Mouse (Mus musculus): ENCODE results near the gene Srsf7. TPM values are rescaled to one million over a fixed set of nuclear protein-coding genes. Genes with fewer than 3 reads are reported as not detected.

The Srsf7 gene
- total RNA-seq, 1 experiment: 361 TPM

DNA sequence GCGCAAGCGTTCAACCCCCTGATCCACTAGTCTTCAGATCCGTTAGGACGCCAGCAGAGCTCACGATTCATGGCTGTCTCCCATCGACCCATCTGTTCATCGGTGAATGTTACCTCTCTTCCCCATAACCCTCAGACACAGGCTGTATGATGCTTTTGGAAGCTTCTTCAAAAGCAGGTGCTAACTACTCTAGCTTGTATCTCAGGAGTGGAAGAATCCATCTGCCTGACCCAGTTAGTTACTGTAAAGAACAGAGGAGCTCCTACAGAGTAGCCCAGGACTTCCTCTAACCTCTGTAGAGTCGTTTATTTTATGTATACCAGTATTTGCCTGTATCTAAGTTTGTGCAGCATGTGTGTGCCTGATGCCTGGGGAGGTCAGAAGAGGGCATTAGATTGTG lies 50.2 kb downstream of the Srsf7 start:
- no peak overlapping the region for H3K9ac ChIP-seq (ENCODE audit: insufficient read depth, low read depth, low read length, poor library complexity, severe bottlenecking)
- in situ Hi-C loops (cut with MboI; ENCODE audit: low sequenced_read_pairs in 2 of 2, unreplicated experiment in 2 of 2): no loop called here
- TF ChIP-seq ZC3H11A (IDR thresholded peaks at IDR 0.05; ENCODE audit: borderline replicate concordance, low read depth, low read length): no peak
- TF ChIP-seq CHD2 (IDR thresholded peaks at IDR 0.05; ENCODE audit: low read depth, low read length): no peak
- TF ChIP-seq MAFK (IDR thresholded peaks at IDR 0.05; ENCODE audit: insufficient read depth, low read depth, low read length): no peak
- TF ChIP-seq ZNF384 (IDR thresholded peaks at IDR 0.05; ENCODE audit: low read depth, low read length): no peak
- TF ChIP-seq HCFC1 (IDR thresholded peaks at IDR 0.05; ENCODE audit: borderline replicate concordance, insufficient read depth, low read length): no peak

DNA sequence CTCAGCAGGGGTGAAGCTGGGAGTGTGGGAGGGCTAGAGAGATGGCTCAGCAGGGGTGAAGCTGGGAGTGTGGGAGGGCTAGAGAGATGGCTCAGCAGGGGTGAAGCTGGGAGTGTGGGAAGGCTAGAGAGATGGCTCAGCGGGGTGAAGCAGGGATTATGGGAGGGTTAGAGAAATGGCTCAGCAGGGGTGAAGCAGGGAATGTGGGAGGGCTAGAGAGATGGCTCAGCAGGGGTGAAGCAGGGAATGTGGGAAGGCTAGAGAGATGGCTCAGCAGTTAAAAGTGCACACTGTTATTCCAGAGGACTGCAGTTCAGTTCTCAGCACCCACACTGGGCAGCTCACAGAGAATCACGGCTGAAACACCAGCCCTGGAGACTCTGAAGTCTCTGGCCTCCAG lies 53.5 kb downstream of the Srsf7 start:
- Histone ChIP-seq H3K27ac (ENCODE audit: insufficient read depth, low read depth, low read length, poor library complexity, severe bottlenecking) (no peak overlapping the region), H3K9ac (ENCODE audit: insufficient read depth, low read depth, low read length, poor library complexity, severe bottlenecking) (no peak overlapping the region), H3K4me1 (ENCODE audit: control insufficient read depth in 2 of 2, insufficient read depth in 2 of 2, low read length in 2 of 2, poor library complexity in 1 of 2) (peaks cover 6 to 13% of the 10 kb centered on the region in 2 experiments), H3K9me3 (ENCODE audit: control insufficient read depth, insufficient read depth, low read depth, low read length) (no peaks in the 10 kb centered on the region), H3K4me3 (ENCODE audit: insufficient read depth in 1 of 2, low read depth in 1 of 2, low read length in 2 of 2, poor library complexity in 1 of 2, severe bottlenecking in 1 of 2) (no peak overlapping the region), H3K36me3 (ENCODE audit: control insufficient read depth, insufficient read depth, low read length, poor library complexity, severe bottlenecking) (no peaks in the 10 kb centered on the region)
- in situ Hi-C loops (cut with MboI; ENCODE audit: low sequenced_read_pairs in 2 of 2, unreplicated experiment in 2 of 2): no loop called here
- no peak for DNase-seq (ENCODE audit: low read depth, low spot score)
- TF ChIP-seq MAFK (IDR thresholded peaks at IDR 0.05; ENCODE audit: insufficient read depth, low read depth, low read length) (0 out of 2 replicates have a peak, but pooled peaks have one; percentile 8), HCFC1 (IDR thresholded peaks at IDR 0.05; ENCODE audit: borderline replicate concordance, insufficient read depth, low read length) (no peak)

More for the DNA sequence above, 50.2 kb downstream of the Srsf7 start:
- H3K27ac ChIP-seq (ENCODE audit: insufficient read depth, low read depth, low read length, poor library complexity, severe bottlenecking): no peak overlapping the region
- no peak overlapping the region for H3K4me3 ChIP-seq (ENCODE audit: insufficient read depth in 1 of 2, low read depth in 1 of 2, low read length in 2 of 2, poor library complexity in 1 of 2, severe bottlenecking in 1 of 2)
- no peaks in the 10 kb centered on the region for H3K9me3 ChIP-seq (ENCODE audit: control insufficient read depth, insufficient read depth, low read depth, low read length)
- peaks cover under 1 to 10% of the 10 kb centered on the region in 2 experiments; a peak in 3 of 4 replicates for H3K4me1 ChIP-seq (ENCODE audit: control insufficient read depth in 2 of 2, insufficient read depth in 2 of 2, low read length in 2 of 2, poor library complexity in 1 of 2)
- H3K36me3 ChIP-seq (ENCODE audit: control insufficient read depth, insufficient read depth, low read length, poor library complexity, severe bottlenecking): no peaks in the 10 kb centered on the region
- DNase-seq (ENCODE audit: low read depth, low spot score): no peak

DNA sequence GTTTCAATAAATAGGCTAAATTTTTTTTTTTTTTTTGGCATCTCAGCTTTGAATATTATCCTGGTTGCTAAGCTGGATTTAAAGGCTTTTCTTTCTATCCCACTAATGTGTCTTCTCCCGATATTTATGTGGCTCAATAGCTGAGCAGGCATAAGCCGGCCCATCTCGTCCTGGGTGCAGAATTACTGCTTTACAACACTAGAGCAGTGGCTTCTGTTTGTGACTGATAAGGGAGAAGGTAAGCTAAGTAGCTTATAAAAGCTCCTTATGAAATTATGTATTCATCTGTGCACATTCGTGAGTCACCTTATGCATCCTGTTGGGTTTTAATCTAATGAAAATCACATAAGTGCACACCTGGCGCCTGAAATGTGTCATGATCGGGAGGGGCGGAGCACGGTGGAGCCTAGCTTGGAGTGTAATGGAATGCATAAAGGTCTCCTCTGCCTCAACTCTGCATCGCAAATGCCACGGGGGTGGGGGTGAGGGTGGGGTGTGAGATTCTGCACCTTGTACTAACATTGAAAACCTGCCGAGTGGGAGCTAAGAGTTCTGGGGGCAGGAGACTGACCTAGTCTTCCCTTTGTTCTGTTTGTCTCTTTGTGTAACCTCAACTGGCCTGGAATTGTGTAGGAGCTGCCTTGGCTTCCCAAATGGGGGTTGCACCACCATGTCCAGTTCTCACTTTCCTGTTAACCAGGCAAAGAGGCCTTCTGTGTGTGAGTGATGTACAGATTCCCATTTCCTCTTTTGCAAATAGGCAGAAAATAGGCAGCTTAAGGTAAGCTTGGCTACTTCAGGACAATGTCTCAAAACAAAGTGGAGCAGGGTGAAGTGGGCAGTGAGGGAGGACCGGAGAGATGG lies 54.1 kb downstream of the Srsf7 start:
- H3K4me3 ChIP-seq (ENCODE audit: insufficient read depth in 1 of 2, low read depth in 1 of 2, low read length in 2 of 2, poor library complexity in 1 of 2, severe bottlenecking in 1 of 2): no peak overlapping the region

DNA sequence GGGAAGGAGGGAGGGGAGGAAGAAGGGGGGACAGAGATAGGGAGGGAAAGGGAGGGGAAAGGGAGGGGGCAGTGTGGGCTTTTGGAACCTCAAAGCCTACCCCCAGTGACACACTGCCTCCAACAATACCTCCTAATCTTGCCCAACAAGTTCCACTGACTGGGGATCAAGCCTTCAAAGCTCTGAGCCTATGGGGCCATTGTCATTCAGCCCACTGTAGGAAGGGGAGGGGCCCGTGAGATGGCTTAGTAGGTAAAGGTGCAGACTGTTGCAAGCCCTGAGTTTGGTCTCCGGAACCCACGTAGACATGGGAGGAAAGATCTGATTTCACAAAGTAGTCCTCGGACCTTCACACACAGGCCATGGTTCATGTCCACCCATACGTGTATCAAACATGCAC lies 55.8 kb downstream of the Srsf7 start:
- Histone ChIP-seq H3K27ac (ENCODE audit: insufficient read depth, low read depth, low read length, poor library complexity, severe bottlenecking) (no peak overlapping the region), H3K36me3 (ENCODE audit: control insufficient read depth, insufficient read depth, low read length, poor library complexity, severe bottlenecking) (no peaks in the 10 kb centered on the region), H3K4me3 (ENCODE audit: insufficient read depth in 1 of 2, low read depth in 1 of 2, low read length in 2 of 2, poor library complexity in 1 of 2, severe bottlenecking in 1 of 2) (peak overlapping the region in 1 of 2 experiments; percentile 40; a peak in 2 of 4 replicates), H3K4me1 (ENCODE audit: control insufficient read depth in 2 of 2, insufficient read depth in 2 of 2, low read length in 2 of 2, poor library complexity in 1 of 2) (peaks cover 6 to 13% of the 10 kb centered on the region in 2 experiments), H3K9ac (ENCODE audit: insufficient read depth, low read depth, low read length, poor library complexity, severe bottlenecking) (no peak overlapping the region), H3K9me3 (ENCODE audit: control insufficient read depth, insufficient read depth, low read depth, low read length) (no peaks in the 10 kb centered on the region)
- in situ Hi-C loops (cut with MboI; ENCODE audit: low sequenced_read_pairs in 2 of 2, unreplicated experiment in 2 of 2): no loop called here
- no peak for TF ChIP-seq CHD2 (IDR thresholded peaks at IDR 0.05; ENCODE audit: low read depth, low read length)
- TF ChIP-seq ZNF384 (IDR thresholded peaks at IDR 0.05; ENCODE audit: low read depth, low read length): no peak
- TF ChIP-seq HCFC1 (IDR thresholded peaks at IDR 0.05; ENCODE audit: borderline replicate concordance, insufficient read depth, low read length): no peak
- TF ChIP-seq MAFK (IDR thresholded peaks at IDR 0.05; ENCODE audit: insufficient read depth, low read depth, low read length): no peak
- TF ChIP-seq ZC3H11A (IDR thresholded peaks at IDR 0.05; ENCODE audit: borderline replicate concordance, low read depth, low read length): no peak
- DNase-seq (ENCODE audit: low read depth, low spot score): peak; percentile 62

More for the DNA sequence above, 54.1 kb downstream of the Srsf7 start:
- no peak for DNase-seq (ENCODE audit: low read depth, low spot score)
- TF ChIP-seq ZNF384 (IDR thresholded peaks at IDR 0.05; ENCODE audit: low read depth, low read length) (no peak), MAFK (IDR thresholded peaks at IDR 0.05; ENCODE audit: insufficient read depth, low read depth, low read length) (no peak), ZC3H11A (IDR thresholded peaks at IDR 0.05; ENCODE audit: borderline replicate concordance, low read depth, low read length) (no peak), CHD2 (IDR thresholded peaks at IDR 0.05; ENCODE audit: low read depth, low read length) (no peak), HCFC1 (IDR thresholded peaks at IDR 0.05; ENCODE audit: borderline replicate concordance, insufficient read depth, low read length) (no peak)
- in situ Hi-C loops (cut with MboI; ENCODE audit: low sequenced_read_pairs in 2 of 2, unreplicated experiment in 2 of 2): no loop called here
- Histone ChIP-seq H3K27ac (ENCODE audit: insufficient read depth, low read depth, low read length, poor library complexity, severe bottlenecking) (no peak overlapping the region), H3K36me3 (ENCODE audit: control insufficient read depth, insufficient read depth, low read length, poor library complexity, severe bottlenecking) (no peaks in the 10 kb centered on the region), H3K9me3 (ENCODE audit: control insufficient read depth, insufficient read depth, low read depth, low read length) (no peaks in the 10 kb centered on the region), H3K9ac (ENCODE audit: insufficient read depth, low read depth, low read length, poor library complexity, severe bottlenecking) (no peak overlapping the region), H3K4me1 (ENCODE audit: control insufficient read depth in 2 of 2, insufficient read depth in 2 of 2, low read length in 2 of 2, poor library complexity in 1 of 2) (peaks cover 6 to 13% of the 10 kb centered on the region in 2 experiments)

Other genes with a start within 250 kb of the Srsf7 start
- gene Hnrnpll, start 145.0 kb downstream of the Srsf7 start, total RNA-seq (2012; rRNA removed): 36.4 and 40.9 TPM in 2 replicates
- 4.0 and 5.3 TPM in 2 replicates for gene Galm, start 79.8 kb downstream of the Srsf7 start, total RNA-seq (2012; rRNA removed)
- 0.09 TPM in 1 of 2 replicates, not detected in the other for gene Ttc39d, start 153 bp upstream of the Srsf7 start, total RNA-seq (2012; rRNA removed)
- gene Gemin6, start 17.1 kb upstream of the Srsf7 start, total RNA-seq (2012; rRNA removed): 28.4 and 45.4 TPM in 2 replicates
- 9.0 and 10.7 TPM in 2 replicates for gene Morn2, start 82.9 kb upstream of the Srsf7 start, total RNA-seq (2012; rRNA removed)
- gene Dhx57, start 83.2 kb upstream of the Srsf7 start, total RNA-seq (2012; rRNA removed): 13.9 and 15.2 TPM in 2 replicates
- 0.48 and 0.98 TPM in 2 replicates for gene Arhgef33, start 100.1 kb upstream of the Srsf7 start, total RNA-seq (2012; rRNA removed)
- not detected in 2 replicates for gene Gm10190, start 166.2 kb upstream of the Srsf7 start, total RNA-seq (2012; rRNA removed)